Mouse (Mus musculus) liver, embryonic 13.5 days (tissue): ENCODE measurements around the gene Zfp526. TPM values are rescaled to one million over a fixed set of nuclear protein-coding genes. Genes with fewer than 3 reads are reported as not detected.

Experiments used
- ATAC-seq: fragments of 200-750 bp; cut with Nextera tagmentation; 2 replicates; pipeline ENCODE4 v1.8.0; 2017; ENCODE audit warnings: low read depth, mild to moderate bottlenecking, moderate number of reproducible peaks, moderate library complexity
- DNase-seq: peaks from one replicate; pipeline ENCODE4 v3.0.0; 2022
- H3K27ac ChIP-seq: fragments of 300-500 bp; sonication (generic); 2 replicates; pipeline ENCODE4 v1.5.1; 2015; ENCODE audit warnings: moderate library complexity, mild to moderate bottlenecking, inconsistent platforms
- H3K27me3 ChIP-seq: fragments of 300-500 bp; sonication (generic); 2 replicates; pipeline ENCODE4 v1.6.1; 2015; ENCODE audit warnings: mild to moderate bottlenecking, inconsistent platforms
- H3K36me3 ChIP-seq: fragments of 300-500 bp; sonication (generic); 2 replicates; pipeline ENCODE4 v1.6.1; 2015; ENCODE audit warnings: mild to moderate bottlenecking, inconsistent platforms
- H3K4me1 ChIP-seq: fragments of 300-500 bp; sonication (generic); replicated peaks from 2 replicates; pipeline ENCODE4 v1.6.1; 2015; ENCODE audit warnings: inconsistent platforms
- H3K4me2 ChIP-seq: fragments of 300-500 bp; sonication (generic); 2 replicates; pipeline ENCODE4 v1.6.1; 2015; ENCODE audit warnings: inconsistent platforms, mild to moderate bottlenecking, moderate library complexity
- H3K4me3 ChIP-seq: fragments of 300-500 bp; sonication (generic); replicated peaks from 2 replicates; pipeline ENCODE4 v1.5.1; 2015; ENCODE audit warnings: mild to moderate bottlenecking, inconsistent platforms
- H3K9ac ChIP-seq: fragments of 300-500 bp; sonication (generic); 2 replicates; pipeline ENCODE4 v1.6.1; 2015; ENCODE audit warnings: mild to moderate bottlenecking, inconsistent platforms
- H3K9me3 ChIP-seq: fragments of 300-500 bp; sonication (generic); replicated peaks from 2 replicates; pipeline ENCODE4 v1.6.1; 2016; ENCODE audit warnings: inconsistent platforms
- WGBS: fragments of 180-500 bp; shearing (Covaris S2); methylation state at CpG from one replicate; pipeline ENCODE4 v1.1.7; 2015; ENCODE audit not compliant: insufficient replicate concordance; 5-methylcytosine and 5-hydroxymethylcytosine counted together
- polyA plus RNA-seq: library from polyadenylated mRNA; unstranded; fragments of >200 nt; fragmentation: Nextera tagmentation; extraction: Ambion mirVana; gene quantifications from 2 replicates; pipeline ENCODE4 v1.2.1, GENCODE M21; 2015

Gene Zfp526
- polyA plus RNA-seq, 1 experiment from 2014 or later, result 2.0 TPM

DNA sequence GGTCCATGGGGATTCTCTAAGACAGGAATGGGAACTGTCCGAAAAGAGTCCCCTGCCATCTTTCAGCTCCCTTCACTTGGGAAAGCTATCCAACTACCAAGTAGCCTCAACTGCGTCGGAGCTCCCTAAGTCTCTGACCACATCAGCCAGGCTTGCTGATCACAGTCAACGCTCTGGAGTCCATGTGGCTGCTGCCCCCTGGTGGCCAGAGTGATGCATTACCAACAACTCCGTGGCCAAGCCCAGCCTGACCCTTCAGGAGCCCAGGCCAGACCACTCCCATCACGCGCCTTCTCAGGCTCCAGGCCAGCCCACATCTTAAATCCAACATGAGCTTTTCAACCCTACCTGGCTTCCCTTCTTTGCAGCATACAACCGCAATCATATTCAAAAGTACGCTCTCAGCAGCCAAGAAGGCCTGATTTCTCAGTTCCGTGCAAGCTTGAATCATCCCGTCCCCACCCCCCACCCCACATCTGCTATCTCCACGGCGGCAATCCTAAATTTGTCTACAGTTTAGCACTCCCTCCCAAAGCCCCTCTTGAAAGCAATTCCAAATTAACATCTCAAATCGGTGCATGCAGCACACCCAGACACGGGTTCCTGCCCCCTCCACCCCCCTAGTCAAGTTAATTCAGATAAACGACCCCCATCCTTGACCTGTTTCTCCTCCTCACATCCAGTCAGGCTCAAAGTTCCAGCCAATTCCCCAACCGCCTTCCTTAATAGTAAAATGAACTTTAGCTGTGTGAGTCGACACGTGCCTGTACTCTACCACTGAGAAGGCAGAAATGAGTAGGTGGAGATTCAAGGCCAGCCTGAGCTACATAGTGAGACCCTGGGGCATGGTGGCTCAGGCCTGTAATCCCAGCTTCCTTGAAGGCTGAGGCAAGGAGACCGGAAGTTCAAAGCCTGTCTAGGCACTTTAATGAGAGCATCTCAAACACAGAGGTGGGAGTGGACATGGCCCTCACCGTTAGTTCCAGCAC lies 33.3 kb upstream of the Zfp526 start:
- 33% methylated on average over 21 of the region's 21 CpGs for WGBS
- ATAC-seq (peak; percentile 70), DNase-seq (peak; percentile 66)
- peaks cover 7% of the 10 kb centered on the region for H3K4me1 ChIP-seq
- H3K27me3 ChIP-seq, result peaks cover 17% of the 10 kb centered on the region
- no peak overlapping the region for H3K4me2 ChIP-seq
- no peak overlapping the region for H3K4me3 ChIP-seq
- H3K9me3 ChIP-seq, result no peaks in the 10 kb centered on the region
- no peak overlapping the region for H3K9ac ChIP-seq
- no peaks in the 10 kb centered on the region for H3K36me3 ChIP-seq
- no peak overlapping the region for H3K27ac ChIP-seq

DNA sequence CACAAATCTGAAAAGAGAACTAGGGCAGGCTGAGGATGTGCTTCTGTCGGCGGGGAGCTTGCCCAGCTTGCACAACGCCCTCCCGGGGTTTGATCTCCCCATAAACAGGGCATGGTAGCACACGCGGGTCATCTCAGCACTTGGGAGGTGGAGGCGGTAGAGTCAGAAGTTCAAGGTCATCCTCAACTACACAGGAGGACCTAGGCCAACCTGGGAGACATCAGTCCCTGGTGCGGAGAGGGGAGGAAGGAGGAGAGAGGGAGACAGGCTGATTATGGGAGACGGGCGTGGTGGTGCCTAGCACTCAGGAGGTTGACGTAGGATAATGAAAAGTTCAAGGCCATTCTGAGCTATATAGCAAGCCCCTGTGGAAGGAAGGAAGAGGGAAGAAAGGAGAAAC lies 30.4 kb upstream of the Zfp526 start:
- H3K36me3 ChIP-seq, result no peaks in the 10 kb centered on the region
- no peak overlapping the region for H3K27ac ChIP-seq
- no peaks in the 10 kb centered on the region for H3K9me3 ChIP-seq
- peaks cover 23% of the 10 kb centered on the region for H3K4me1 ChIP-seq
- no peak for ATAC-seq
- 76% methylated on average over 11 of the region's 11 CpGs for WGBS
- H3K9ac ChIP-seq, result no peak overlapping the region
- no peaks in the 10 kb centered on the region for H3K27me3 ChIP-seq
- no peak overlapping the region for H3K4me2 ChIP-seq
- DNase-seq, result no peak
- H3K4me3 ChIP-seq, result no peak overlapping the region

DNA sequence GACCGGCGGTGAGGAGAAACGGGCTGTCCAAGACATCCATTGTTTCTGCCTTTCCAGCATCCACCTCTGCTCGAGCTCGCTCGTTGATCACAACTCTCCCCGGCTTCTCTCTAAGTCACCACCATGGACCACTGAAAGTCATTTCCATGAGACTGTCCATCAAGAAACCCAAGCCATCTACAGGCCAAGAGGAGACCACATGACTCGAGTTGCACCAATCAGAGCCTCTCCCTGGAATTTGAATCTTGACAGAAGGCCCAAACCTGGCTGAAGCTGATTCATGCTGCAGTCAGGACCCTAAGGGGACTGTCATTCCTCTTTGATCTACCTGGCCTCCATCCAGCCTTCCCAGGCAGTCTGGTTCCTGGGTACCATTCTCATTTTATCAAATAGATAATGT lies 29.1 kb upstream of the Zfp526 start:
- H3K9ac ChIP-seq, result no peak overlapping the region
- H3K27me3 ChIP-seq, result no peaks in the 10 kb centered on the region
- no peak overlapping the region for H3K27ac ChIP-seq
- H3K9me3 ChIP-seq, result no peaks in the 10 kb centered on the region
- H3K36me3 ChIP-seq, result no peaks in the 10 kb centered on the region
- DNase-seq (no peak), ATAC-seq (no peak)
- H3K4me1 ChIP-seq, result peaks cover 35% of the 10 kb centered on the region
- WGBS, result 71% methylated on average over 8 of the region's 8 CpGs
- H3K4me3 ChIP-seq, result no peak overlapping the region
- H3K4me2 ChIP-seq, result no peak overlapping the region

DNA sequence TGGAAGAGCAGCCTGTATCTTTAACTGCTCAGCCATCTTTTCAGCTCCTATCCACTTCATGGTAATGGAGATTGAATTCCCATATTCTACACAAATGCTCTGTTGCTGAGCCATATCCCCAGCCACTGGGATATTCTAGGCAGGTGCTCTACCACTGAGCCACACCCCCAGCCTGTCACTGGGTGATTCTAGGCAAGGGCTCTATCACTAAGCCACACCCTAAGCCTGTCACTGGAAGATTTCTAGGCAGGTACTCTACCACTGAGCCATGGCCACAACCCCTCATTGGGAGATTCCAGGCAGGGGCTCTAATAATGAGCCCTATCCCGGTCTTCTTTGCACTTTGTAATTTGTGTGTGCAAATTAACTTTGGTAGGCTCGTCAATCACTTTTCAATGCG lies 26.1 kb upstream of the Zfp526 start:
- H3K27ac ChIP-seq, result peak overlapping the region; percentile 78
- H3K4me3 ChIP-seq, result no peak overlapping the region
- H3K4me2 ChIP-seq, result peak overlapping the region; percentile 43
- DNase-seq, result peak; percentile 64
- peak; percentile 99 for ATAC-seq
- peak overlapping the region; percentile 52 for H3K9ac ChIP-seq
- H3K27me3 ChIP-seq, result no peaks in the 10 kb centered on the region
- H3K36me3 ChIP-seq, result no peaks in the 10 kb centered on the region
- WGBS, result 68% methylated on average over 3 of the region's 3 CpGs
- peaks cover 51% of the 10 kb centered on the region for H3K4me1 ChIP-seq
- H3K9me3 ChIP-seq, result no peaks in the 10 kb centered on the region

DNA sequence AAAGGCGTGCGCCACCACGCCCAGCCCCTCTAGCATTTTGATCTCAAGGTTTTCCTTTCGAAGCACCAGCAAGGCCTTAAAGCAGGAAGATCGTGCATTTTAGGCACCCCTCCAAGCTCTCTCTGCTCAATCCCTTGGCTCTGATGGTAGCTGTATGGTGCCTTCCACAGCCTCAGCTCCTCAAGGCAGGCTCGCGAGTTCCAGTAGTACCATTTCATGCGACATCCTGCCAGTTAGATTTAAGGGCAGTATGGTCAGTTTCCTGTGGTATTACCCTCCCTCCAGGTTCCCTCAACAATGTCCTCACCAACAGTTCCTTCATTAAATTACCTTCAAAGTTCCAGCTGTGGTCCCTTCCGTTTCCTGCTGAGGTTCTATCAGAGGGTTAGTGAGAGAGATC lies 25.1 kb upstream of the Zfp526 start:
- Histone ChIP-seq H3K27ac (peak overlapping the region; percentile 78), H3K4me3 (no peak overlapping the region)
- no peak for ATAC-seq

DNA sequence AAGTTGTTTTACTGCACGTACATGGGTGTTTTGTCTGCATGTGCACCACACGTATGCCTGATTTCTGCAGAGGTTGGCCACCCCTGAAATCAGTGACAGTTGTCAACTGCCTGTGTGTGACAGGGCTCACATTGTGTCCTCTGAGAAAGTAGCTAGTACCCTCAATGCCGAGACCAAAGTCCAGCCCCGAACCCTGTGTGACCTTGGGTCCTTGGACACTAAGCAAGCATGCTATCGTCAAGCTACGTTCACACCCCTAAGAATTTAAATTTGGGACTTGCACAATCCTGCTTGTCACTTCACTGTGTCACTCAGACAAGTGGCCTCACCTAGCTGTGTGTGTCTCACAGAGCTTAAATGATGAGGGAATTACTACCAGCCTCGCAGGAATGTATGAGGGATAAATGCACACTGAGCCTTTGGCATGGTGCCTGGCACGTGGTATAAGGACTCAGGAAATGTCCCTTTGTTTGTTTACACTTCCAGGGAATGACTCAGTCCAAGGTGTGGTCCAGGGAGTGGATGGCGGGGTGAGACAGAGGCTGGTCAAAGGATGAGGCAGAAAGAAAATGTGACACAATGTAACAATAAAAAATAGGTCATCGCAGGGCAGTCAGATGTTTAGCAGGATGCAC lies 23.7 kb upstream of the Zfp526 start:
- Histone ChIP-seq H3K4me2 (no peak overlapping the region), H3K9me3 (no peaks in the 10 kb centered on the region), H3K27ac (no peak overlapping the region), H3K36me3 (peaks cover 19% of the 10 kb centered on the region), H3K27me3 (no peaks in the 10 kb centered on the region), H3K4me3 (no peak overlapping the region), H3K4me1 (peaks cover 51% of the 10 kb centered on the region), H3K9ac (no peak overlapping the region)
- WGBS, result 69% methylated on average over 10 of the region's 10 CpGs
- no peak for DNase-seq
- no peak for ATAC-seq

More for the DNA sequence above, 25.1 kb upstream of the Zfp526 start:
- H3K4me2 ChIP-seq, result peak overlapping the region; percentile 43; the same call in 1 of the 2 replicates
- WGBS, result 63% methylated on average over 9 of the region's 9 CpGs
- no peaks in the 10 kb centered on the region for H3K9me3 ChIP-seq
- peaks cover 51% of the 10 kb centered on the region for H3K4me1 ChIP-seq
- peak overlapping the region; percentile 4; the same call in 1 of the 2 replicates for H3K9ac ChIP-seq
- DNase-seq, result no peak
- H3K36me3 ChIP-seq, result peaks cover 5% of the 10 kb centered on the region
- H3K27me3 ChIP-seq, result no peaks in the 10 kb centered on the region

DNA sequence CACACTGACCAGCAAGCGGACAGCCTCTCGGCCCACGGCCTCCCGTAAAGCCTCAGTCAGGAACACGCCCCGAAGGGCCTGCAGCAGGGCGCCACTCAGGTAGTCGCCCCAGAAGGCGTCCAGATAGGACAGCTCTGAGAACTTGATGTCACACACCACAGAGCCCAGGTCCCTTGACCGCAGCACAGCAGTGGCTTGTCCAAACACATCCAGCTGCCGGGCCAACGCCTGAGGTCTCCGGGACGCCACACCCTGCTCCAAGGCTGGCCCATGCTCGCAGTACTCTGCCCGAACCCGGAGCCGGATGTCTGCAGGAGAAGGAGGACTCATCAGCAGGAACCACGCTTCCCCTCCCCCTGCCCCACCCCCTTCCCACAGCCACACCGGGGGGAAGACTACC lies 17.6 kb upstream of the Zfp526 start:
- Histone ChIP-seq H3K36me3 (peaks cover 80% of the 10 kb centered on the region), H3K27ac (no peak overlapping the region), H3K4me3 (no peak overlapping the region), H3K9me3 (no peaks in the 10 kb centered on the region), H3K27me3 (no peaks in the 10 kb centered on the region), H3K9ac (no peak overlapping the region), H3K4me2 (no peak overlapping the region), H3K4me1 (peaks cover 53% of the 10 kb centered on the region)
- DNase-seq (no peak), ATAC-seq (no peak)
- 87% methylated on average over 19 of the region's 20 CpGs for WGBS

DNA sequence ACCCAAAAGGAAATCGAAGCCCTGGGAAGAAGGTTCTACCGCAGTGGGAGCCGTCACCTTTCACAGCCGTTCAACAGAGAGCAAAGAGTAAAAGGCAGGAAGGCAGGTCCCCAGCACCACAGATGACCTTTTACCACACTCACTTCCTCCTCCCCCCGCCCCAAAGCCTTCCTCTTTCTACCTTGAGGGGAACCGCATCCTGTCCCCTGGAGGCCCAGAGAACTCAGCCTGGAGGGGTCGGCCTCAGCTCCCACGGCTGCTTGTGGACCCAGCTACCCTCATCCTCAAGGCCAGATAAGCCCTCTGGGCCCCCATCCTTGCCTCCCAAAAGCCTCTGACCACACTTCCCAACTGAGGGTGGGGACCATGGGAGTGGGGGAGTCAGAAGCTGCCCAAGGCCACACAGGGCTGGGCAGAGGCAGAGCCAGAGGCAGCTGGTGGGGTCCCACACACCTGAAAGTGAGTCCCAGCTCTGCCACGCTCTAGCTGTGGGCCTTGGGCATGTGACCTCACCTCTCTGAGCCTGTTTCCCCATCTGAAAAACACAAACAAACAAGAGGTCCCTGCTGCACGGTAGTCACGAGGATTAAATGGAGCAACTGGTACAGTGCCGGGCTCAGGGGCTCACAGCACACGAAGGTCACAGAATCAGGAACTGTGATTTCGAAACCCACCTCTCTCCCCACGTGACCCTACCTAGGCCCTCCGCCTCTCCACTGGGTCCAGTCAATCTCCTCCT lies 15.7 kb upstream of the Zfp526 start:
- no peak for ATAC-seq
- Histone ChIP-seq H3K27me3 (no peaks in the 10 kb centered on the region), H3K4me3 (no peak overlapping the region), H3K4me1 (peaks cover 67% of the 10 kb centered on the region), H3K9me3 (no peaks in the 10 kb centered on the region), H3K27ac (peak overlapping the region; percentile 66), H3K4me2 (peak overlapping the region; percentile 15), H3K9ac (no peak overlapping the region), H3K36me3 (peaks cover 99% of the 10 kb centered on the region)
- no peak for DNase-seq
- 44% methylated on average over 16 of the region's 16 CpGs for WGBS

DNA sequence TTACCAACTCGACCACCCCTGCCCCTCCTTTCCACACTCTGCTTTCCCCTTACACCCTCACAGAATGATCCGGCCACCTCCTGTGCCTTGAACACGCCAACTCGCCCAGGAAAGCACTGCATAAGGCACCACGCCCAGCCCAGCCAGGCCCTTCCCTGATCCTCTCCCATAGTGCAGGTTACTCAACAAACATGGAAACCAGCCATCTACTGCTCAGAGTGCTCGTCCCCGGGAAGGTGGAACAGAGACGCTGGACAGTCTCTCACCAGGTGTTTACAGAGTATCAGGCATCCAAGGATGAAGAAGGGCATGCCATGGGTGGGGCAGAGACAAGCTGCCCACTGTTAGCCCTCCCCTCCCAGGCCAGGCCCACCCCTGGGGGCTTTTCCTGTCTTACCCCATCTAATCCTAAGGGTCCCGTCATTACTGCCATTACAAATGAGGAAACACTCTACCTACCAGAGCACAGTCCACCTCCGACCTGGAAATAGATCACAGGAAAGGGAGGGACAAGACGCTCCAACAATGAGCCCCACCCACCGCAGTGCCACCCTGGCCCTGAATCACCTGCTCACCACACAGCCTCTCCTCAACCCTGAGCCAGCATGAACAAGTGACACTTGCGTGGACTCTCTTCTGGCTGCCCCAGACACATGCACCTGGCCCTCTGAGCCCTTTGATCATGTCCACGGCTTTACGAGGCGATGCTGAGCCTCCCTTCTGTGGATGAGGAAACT lies 15.0 kb upstream of the Zfp526 start:
- Histone ChIP-seq H3K9me3 (no peaks in the 10 kb centered on the region), H3K9ac (no peak overlapping the region), H3K4me1 (peaks cover 74% of the 10 kb centered on the region), H3K4me2 (no peak overlapping the region; the same call in 1 of the 2 replicates), H3K36me3 (peaks cover 100% of the 10 kb centered on the region), H3K27me3 (no peaks in the 10 kb centered on the region), H3K27ac (peak overlapping the region; percentile 93), H3K4me3 (no peak overlapping the region)
- WGBS, result 77% methylated on average over 16 of the region's 16 CpGs
- DNase-seq (no peak), ATAC-seq (no peak)

DNA sequence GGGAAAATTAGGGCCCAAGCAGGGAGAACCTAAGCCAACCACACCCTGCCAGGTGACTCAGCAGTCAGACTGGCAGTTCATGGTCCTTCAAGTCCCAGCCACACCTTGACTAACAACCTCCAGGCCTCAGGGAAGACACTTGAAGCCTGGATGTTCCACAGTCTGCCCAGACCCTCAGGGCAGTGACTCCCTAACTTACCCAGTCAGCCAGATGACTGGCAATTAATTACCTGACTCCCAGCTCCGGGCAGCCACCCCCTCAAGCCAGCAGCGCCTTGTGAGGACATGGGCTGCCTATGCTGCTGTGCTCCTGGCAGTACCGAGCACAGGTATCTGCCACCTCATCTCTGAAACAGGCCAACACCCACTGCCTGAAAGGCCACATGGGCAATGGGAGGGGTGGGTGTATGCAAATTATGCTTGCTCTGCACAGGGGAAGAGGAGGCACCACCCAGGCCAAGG lies 12.0 kb upstream of the Zfp526 start:
- peaks cover 95% of the 10 kb centered on the region for H3K4me1 ChIP-seq
- DNase-seq (peak; percentile 40), ATAC-seq (peak; percentile 91)
- no peaks in the 10 kb centered on the region for H3K27me3 ChIP-seq
- WGBS, result 60% methylated on average over 3 of the region's 3 CpGs
- H3K27ac ChIP-seq, result peak overlapping the region; percentile 93
- H3K9ac ChIP-seq, result peak overlapping the region; percentile 67
- H3K36me3 ChIP-seq, result peaks cover 100% of the 10 kb centered on the region
- no peaks in the 10 kb centered on the region for H3K9me3 ChIP-seq
- peak overlapping the region; percentile 48 for H3K4me3 ChIP-seq
- H3K4me2 ChIP-seq, result peak overlapping the region; percentile 72
